Mouse (Mus musculus) liver, adult 2 months (tissue): ENCODE measurements around the gene Hsd17b11.

Source experiments
- CTCF ChIP-seq: fragments of 200-500 bp; IDR thresholded peaks from 2 replicates; pipeline ENCODE4 v1.5.1; 2011; ENCODE audit warnings: low read depth, low read length, control low read depth
- POLR2A ChIP-seq: fragments of 200-500 bp; IDR thresholded peaks from 2 replicates; pipeline ENCODE4 v1.6.1; 2011; ENCODE audit warnings: low read length, control low read depth; ENCODE audit not compliant: insufficient read depth; ENCODE audit errors: extremely low read depth

DNA sequence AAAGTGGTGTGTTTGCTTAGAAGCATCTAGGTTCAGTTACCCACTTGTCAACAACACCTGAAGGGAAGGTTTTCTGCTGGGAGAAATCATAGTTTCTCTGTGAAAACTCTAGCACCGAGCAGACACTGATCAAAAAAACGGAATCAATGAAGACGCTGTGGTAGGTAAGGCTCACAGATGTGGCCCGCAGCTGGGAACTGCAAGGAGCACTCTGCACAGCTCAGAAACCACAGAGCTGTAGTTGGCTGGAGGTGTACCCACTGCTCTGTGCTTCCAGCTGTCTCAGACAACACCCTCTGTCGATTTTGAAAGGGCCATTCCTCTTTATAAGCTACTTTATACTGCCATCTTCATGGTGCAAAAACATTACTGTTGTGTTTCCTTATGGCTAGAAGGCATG, 13.9 kb downstream of the Hsd17b11 start:
- TF ChIP-seq CTCF (no peak), POLR2A (no peak)
